Mouse (Mus musculus) erythroblast, embryonic 14.5 days (primary cell): ENCODE measurements around the gene Ankdd1b.

Experiments
- GATA1 ChIP-seq: IDR thresholded peaks from 2 replicates; pipeline ENCODE4 v1.6.1; 2012; ENCODE audit warnings: low read length, inconsistent platforms, mixed read lengths
- TAL1 ChIP-seq: IDR thresholded peaks from 3 replicates; pipeline ENCODE4 v1.6.1; 2012; ENCODE audit warnings: low read length, inconsistent platforms, mixed read lengths

- TF ChIP-seq TAL1, result no peak
- no peak for TF ChIP-seq GATA1
Observed at GRCm38 (mm10) chr13:96450205-96450856, 20.7 kb downstream of the Ankdd1b start.
